Mouse (Mus musculus): Measurements from ENCODE around the gene Vmp1. TPM values are rescaled to one million over a fixed set of nuclear protein-coding genes. Genes with fewer than 3 reads are reported as not detected.

Gene Vmp1
- polyA plus RNA-seq (2015; fragmentation: Nextera tagmentation; extraction: Ambion mirVana), result 162 and 181 TPM in 2 replicates

DNA sequence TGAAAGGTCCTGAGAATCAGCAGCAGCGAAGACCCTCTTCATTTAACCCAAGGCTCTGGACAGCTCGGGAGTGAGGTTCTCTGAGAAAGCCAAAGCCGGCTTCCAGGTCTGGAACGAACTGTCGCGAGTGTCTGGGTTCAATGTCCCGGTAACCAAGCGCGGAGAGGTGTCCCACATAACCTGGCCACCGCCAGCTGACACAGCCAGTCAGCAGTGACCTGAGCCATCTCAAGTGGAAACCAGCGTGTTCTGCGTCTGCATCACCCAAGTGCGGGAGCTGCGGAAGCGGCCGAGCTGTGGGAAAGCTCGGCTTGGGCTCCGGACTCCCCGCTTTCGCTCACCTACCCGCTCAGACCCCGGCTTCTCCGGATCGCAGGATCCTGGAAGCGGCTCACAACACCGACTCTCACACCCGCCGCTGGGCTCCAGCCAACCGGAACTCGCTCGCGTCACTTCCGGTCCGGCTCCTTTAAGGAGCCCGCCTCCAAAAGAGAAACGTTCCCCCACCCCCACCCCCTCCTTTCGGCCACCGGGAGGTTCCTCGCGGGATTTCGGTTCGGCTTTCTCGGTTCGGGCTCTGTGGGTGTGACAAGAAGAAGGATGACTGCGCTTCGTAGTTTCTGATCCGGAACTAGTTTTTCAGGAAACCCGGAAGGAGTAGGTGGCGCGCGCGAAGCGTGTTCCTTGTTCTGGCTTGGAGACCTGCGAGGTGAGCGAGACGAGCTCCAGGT, at the start of gene Vmp1, which contains the start of gene Ptrh2:
TSS of gene Vmp1 (minus strand) at position 442 of the 731 bp plus-strand sequence.
TSS of gene Ptrh2 (plus strand) at position 591 of the 731 bp plus-strand sequence.
- H3K27me3 ChIP-seq (ENCODE audit: control insufficient read depth, insufficient read depth, low read length), result no peaks in the 10 kb centered on the region
- WGBS, result under 1% methylated on average over 55 of the region's 56 CpGs
- peak within 1 kb of the TSS; percentile 74 for H3K4me3 ChIP-seq (ENCODE audit: low read depth, low read length)

DNA sequence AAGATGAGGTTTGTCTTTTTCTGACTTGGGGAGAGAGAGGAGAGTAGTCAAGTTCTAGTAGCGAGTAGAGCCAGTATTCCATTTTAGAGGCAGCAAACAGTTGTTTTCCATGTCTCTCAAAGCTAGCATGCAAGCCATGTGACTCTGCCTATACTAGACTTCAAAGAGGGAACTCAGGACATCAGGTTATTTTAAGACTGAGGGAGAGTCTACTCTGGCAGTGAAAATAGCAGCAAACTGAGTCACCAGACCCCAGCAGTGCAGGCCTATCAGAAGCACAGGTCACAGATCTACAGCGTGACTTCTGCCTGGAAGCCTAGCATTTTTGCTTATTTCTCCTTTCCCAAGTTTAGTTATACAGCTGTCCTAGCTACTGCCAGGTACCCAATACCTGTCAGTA, 47.8 kb upstream of the Vmp1 start:
- no peak overlapping the region for H3K4me3 ChIP-seq (ENCODE audit: low read depth, low read length)
- DNase-seq (ENCODE audit: low spot score) (no peak), ATAC-seq (ENCODE audit: low FRiP score, low TSS enrichment) (no peak)
- H3K27me3 ChIP-seq (ENCODE audit: control insufficient read depth, insufficient read depth, low read length), result no peaks in the 10 kb centered on the region
- no peaks in the 10 kb centered on the region for H3K4me1 ChIP-seq (replicated peaks; ENCODE audit: control insufficient read depth, insufficient read depth)
- H3K9ac ChIP-seq (ENCODE audit: low read length), result no peak overlapping the region
- H3K4me2 ChIP-seq (replicated peaks; ENCODE audit: low read depth), result no peak overlapping the region
- H3K9me3 ChIP-seq (ENCODE audit: control insufficient read depth, low read length), result no peaks in the 10 kb centered on the region
- TF ChIP-seq EP300 (optimal IDR thresholded peaks at IDR 0.05) (no peak), CTCF (IDR thresholded peaks at IDR 0.05; ENCODE audit: low read depth) (no peak)
- WGBS, result 87% methylated on average over 2 of the region's 2 CpGs
- H3K27ac ChIP-seq (replicated peaks), result no peak overlapping the region
- peaks cover 13% of the 10 kb centered on the region for H3K36me3 ChIP-seq (ENCODE audit: control insufficient read depth, insufficient read depth, low read length)

More for the DNA sequence above, at the start of gene Vmp1, which contains the start of gene Ptrh2:
- TF ChIP-seq EP300 (optimal IDR thresholded peaks at IDR 0.05) (peak; percentile 95), CTCF (IDR thresholded peaks at IDR 0.05; ENCODE audit: low read depth) (no peak)
- Histone ChIP-seq H3K36me3 (ENCODE audit: control insufficient read depth, insufficient read depth, low read length) (no peaks in the 10 kb centered on the region), H3K4me2 (replicated peaks; ENCODE audit: low read depth) (peak within 1 kb of the TSS; percentile 67), H3K9ac (ENCODE audit: low read length) (peak within 1 kb of the TSS; percentile 89), H3K4me1 (replicated peaks; ENCODE audit: control insufficient read depth, insufficient read depth) (no peaks in the 10 kb centered on the region), H3K27ac (replicated peaks) (peak within 1 kb of the TSS; percentile 95), H3K9me3 (ENCODE audit: control insufficient read depth, low read length) (no peaks in the 10 kb centered on the region)
- peak; percentile 98 for DNase-seq (ENCODE audit: low spot score)
- peak; percentile 94 for ATAC-seq (ENCODE audit: low FRiP score, low TSS enrichment)

DNA sequence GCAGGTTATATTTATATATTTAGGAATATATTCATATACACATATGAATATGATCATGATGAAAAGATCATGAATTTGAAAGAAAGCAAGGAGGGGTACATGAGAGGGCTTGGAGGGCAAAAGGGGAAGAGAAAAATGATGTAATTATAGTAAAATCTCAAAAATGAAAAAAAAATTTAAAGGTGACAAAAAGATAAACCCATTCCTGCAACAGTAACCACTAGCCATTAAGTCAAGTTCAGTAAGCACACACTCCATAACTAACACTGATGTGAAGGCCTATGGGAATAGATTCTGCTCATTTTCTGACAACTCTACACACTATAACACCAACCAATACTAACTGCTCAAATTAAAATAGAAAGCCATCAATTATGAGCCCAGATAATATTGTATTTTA, 42.0 kb upstream of the Vmp1 start:
- H3K36me3 ChIP-seq (ENCODE audit: control insufficient read depth, insufficient read depth, low read length), result peaks cover 10% of the 10 kb centered on the region
- H3K27me3 ChIP-seq (ENCODE audit: control insufficient read depth, insufficient read depth, low read length), result no peaks in the 10 kb centered on the region
- H3K4me1 ChIP-seq (replicated peaks; ENCODE audit: control insufficient read depth, insufficient read depth), result no peaks in the 10 kb centered on the region
- H3K4me2 ChIP-seq (replicated peaks; ENCODE audit: low read depth), result no peak overlapping the region
- H3K27ac ChIP-seq (replicated peaks), result no peak overlapping the region
- DNase-seq (ENCODE audit: low spot score) (no peak), ATAC-seq (ENCODE audit: low FRiP score, low TSS enrichment) (no peak)
- no peak for TF ChIP-seq EP300 (optimal IDR thresholded peaks at IDR 0.05)
- no peaks in the 10 kb centered on the region for H3K9me3 ChIP-seq (ENCODE audit: control insufficient read depth, low read length)
- H3K4me3 ChIP-seq (ENCODE audit: low read depth, low read length), result no peak overlapping the region
- no peak overlapping the region for H3K9ac ChIP-seq (ENCODE audit: low read length)

DNA sequence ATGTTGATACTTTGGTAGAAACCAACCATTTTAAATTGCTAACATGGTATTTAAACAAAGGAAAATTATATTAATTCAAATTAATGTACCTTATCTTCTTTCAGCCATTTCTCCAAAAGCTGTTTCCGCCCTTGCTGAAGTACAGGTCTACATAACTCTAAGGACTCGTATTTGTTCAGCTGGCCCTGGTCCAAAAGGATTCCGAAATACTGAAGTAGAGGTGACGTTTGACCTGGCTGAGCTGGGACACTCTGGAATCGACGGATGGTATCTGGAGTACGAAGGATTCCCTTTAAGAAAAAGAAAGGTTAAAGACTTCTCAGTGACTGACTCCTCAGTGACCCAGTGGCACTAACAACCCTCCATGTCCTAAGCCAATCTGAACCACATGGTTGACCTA, 41.3 kb upstream of the Vmp1 start:
- no peak for ATAC-seq (ENCODE audit: low FRiP score, low TSS enrichment)
- Histone ChIP-seq H3K4me2 (replicated peaks; ENCODE audit: low read depth) (no peak overlapping the region), H3K36me3 (ENCODE audit: control insufficient read depth, insufficient read depth, low read length) (peaks cover 11% of the 10 kb centered on the region; the same call in 1 of the 2 replicates), H3K9me3 (ENCODE audit: control insufficient read depth, low read length) (no peaks in the 10 kb centered on the region), H3K4me3 (ENCODE audit: low read depth, low read length) (no peak overlapping the region), H3K9ac (ENCODE audit: low read length) (no peak overlapping the region), H3K4me1 (replicated peaks; ENCODE audit: control insufficient read depth, insufficient read depth) (no peaks in the 10 kb centered on the region), H3K27ac (replicated peaks) (no peak overlapping the region), H3K27me3 (ENCODE audit: control insufficient read depth, insufficient read depth, low read length) (no peaks in the 10 kb centered on the region)
- DNase-seq (ENCODE audit: low spot score), result peak; percentile 34
- TF ChIP-seq CTCF (IDR thresholded peaks at IDR 0.05; ENCODE audit: low read depth) (no peak), EP300 (optimal IDR thresholded peaks at IDR 0.05) (no peak)
- whole genome bisulfite sequencing, result 67% methylated on average over 7 of the region's 7 CpGs

DNA sequence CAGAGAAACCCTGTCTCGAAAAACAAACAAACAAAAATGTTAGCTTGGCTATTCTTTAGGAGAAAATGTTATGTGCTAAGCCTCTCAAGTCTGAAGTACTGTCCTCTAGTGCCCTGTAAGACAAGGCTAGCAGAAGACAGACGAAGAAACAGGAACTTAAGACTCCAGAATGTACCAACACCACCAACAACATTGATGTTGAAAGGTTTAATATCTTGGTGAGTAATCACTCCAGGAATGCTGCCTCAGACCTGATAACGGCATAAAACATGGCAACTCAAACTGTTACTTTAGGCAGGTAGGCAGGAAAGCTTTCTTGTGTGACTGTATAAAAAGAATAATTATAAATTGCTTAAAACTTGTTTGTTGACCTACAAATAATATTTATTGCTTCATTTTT, 40.4 kb upstream of the Vmp1 start:
- Histone ChIP-seq H3K4me3 (ENCODE audit: low read depth, low read length) (no peak overlapping the region), H3K36me3 (ENCODE audit: control insufficient read depth, insufficient read depth, low read length) (peaks cover 16% of the 10 kb centered on the region), H3K27me3 (ENCODE audit: control insufficient read depth, insufficient read depth, low read length) (no peaks in the 10 kb centered on the region), H3K9ac (ENCODE audit: low read length) (no peak overlapping the region), H3K4me2 (replicated peaks; ENCODE audit: low read depth) (no peak overlapping the region), H3K9me3 (ENCODE audit: control insufficient read depth, low read length) (no peaks in the 10 kb centered on the region), H3K4me1 (replicated peaks; ENCODE audit: control insufficient read depth, insufficient read depth) (no peaks in the 10 kb centered on the region), H3K27ac (replicated peaks) (no peak overlapping the region)
- no peak for TF ChIP-seq EP300 (optimal IDR thresholded peaks at IDR 0.05)
- no peak for TF ChIP-seq CTCF (IDR thresholded peaks at IDR 0.05; ENCODE audit: low read depth)
- ATAC-seq (ENCODE audit: low FRiP score, low TSS enrichment), result no peak
- WGBS, result 85% methylated on average over 3 of the region's 3 CpGs
- DNase-seq (ENCODE audit: low spot score), result no peak

DNA sequence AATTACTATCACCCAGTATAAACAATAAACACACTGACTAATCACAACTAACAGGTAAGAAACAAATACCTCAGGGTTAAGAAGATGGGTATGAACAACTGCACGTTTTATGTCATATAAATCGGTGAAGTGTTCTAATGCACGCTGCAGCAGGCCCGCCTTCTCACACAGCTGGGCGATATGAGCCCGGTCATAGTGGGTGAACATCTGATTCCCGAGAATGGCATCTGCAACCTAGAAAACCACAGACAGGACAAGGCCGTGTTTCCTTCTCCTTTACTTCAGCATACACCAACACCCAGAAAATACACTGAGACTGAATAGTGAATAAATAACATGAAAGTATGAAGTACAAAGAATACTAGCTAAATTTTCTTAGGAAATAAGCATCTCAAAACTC, 35.8 kb upstream of the Vmp1 start:
- DNase-seq (ENCODE audit: low spot score), result no peak
- Histone ChIP-seq H3K9me3 (ENCODE audit: control insufficient read depth, low read length) (no peaks in the 10 kb centered on the region), H3K4me2 (replicated peaks; ENCODE audit: low read depth) (no peak overlapping the region), H3K4me1 (replicated peaks; ENCODE audit: control insufficient read depth, insufficient read depth) (no peaks in the 10 kb centered on the region), H3K27me3 (ENCODE audit: control insufficient read depth, insufficient read depth, low read length) (no peaks in the 10 kb centered on the region), H3K36me3 (ENCODE audit: control insufficient read depth, insufficient read depth, low read length) (peaks cover 25% of the 10 kb centered on the region), H3K4me3 (ENCODE audit: low read depth, low read length) (no peak overlapping the region), H3K27ac (replicated peaks) (no peak overlapping the region), H3K9ac (ENCODE audit: low read length) (no peak overlapping the region)
- WGBS, result 83% methylated on average over 8 of the region's 8 CpGs
- TF ChIP-seq EP300 (optimal IDR thresholded peaks at IDR 0.05), result no peak
- ATAC-seq (ENCODE audit: low FRiP score, low TSS enrichment), result no peak

Measured in stomach, postnatal 0 days (tissue).